Mouse (Mus musculus) lung, postnatal 0 days (tissue): Measurements from ENCODE around the gene Adprm. TPM values are rescaled to one million over a fixed set of nuclear protein-coding genes. Genes with fewer than 3 reads are reported as not detected.
"Not testable (repeated sequence)": the region's sequence is repeated elsewhere in the genome, so short reads cannot be mapped to it uniquely, and the experiment has no call there.

Experiments
- ATAC-seq: fragments of 200-750 bp; cut with Nextera tagmentation; 2 replicates; pipeline ENCODE4 v1.8.0; 2017; ENCODE audit warnings: moderate library complexity
- DNase-seq: peaks from one replicate; pipeline ENCODE4 v3.0.0-alpha.2; 2016; ENCODE audit warnings: low spot score
- H3K27ac ChIP-seq: fragments of 300-500 bp; sonication (generic); 2 replicates; pipeline ENCODE4 v1.5.1; 2014; ENCODE audit warnings: antibody characterized with exemption, mild to moderate bottlenecking, low read length, mixed read lengths
- H3K27me3 ChIP-seq: fragments of 300-500 bp; sonication (generic); replicated peaks from 2 replicates; pipeline ENCODE4 v1.6.1; 2014; ENCODE audit warnings: low read length, mixed read lengths; ENCODE audit not compliant: insufficient read depth
- H3K36me3 ChIP-seq: fragments of 300-500 bp; sonication (generic); 2 replicates; pipeline ENCODE4 v1.6.1; 2014; ENCODE audit warnings: low read length, mixed read lengths; ENCODE audit not compliant: insufficient read depth
- H3K4me1 ChIP-seq: fragments of 300-500 bp; sonication (generic); 2 replicates; pipeline ENCODE4 v1.6.1; 2014; ENCODE audit warnings: antibody characterized with exemption, low read depth, low read length, mixed read lengths; ENCODE audit not compliant: insufficient read depth
- H3K4me2 ChIP-seq: fragments of 300-500 bp; sonication (generic); replicated peaks from 2 replicates; pipeline ENCODE4 v1.6.1; 2014; ENCODE audit warnings: low read depth, mild to moderate bottlenecking, low read length, moderate library complexity, mixed read lengths
- H3K4me3 ChIP-seq: fragments of 300-500 bp; sonication (generic); 2 replicates; pipeline ENCODE4 v1.5.1; 2014; ENCODE audit warnings: low read depth, low read length
- H3K9ac ChIP-seq: fragments of 300-500 bp; sonication (generic); replicated peaks from 2 replicates; pipeline ENCODE4 v1.6.1; 2014; ENCODE audit warnings: low read depth, mild to moderate bottlenecking
- H3K9me3 ChIP-seq: fragments of 300-500 bp; sonication (generic); 2 replicates; pipeline ENCODE4 v1.6.1; 2016; ENCODE audit warnings: low read length, mixed read lengths
- CTCF ChIP-seq: IDR thresholded peaks from 2 replicates; pipeline ENCODE4 v1.5.1; 2016; ENCODE audit warnings: antibody characterized with exemption, mild to moderate bottlenecking
- EP300 ChIP-seq: IDR thresholded peaks from 2 replicates; pipeline ENCODE4 v1.6.1; 2016; ENCODE audit warnings: antibody characterized with exemption, mild to moderate bottlenecking, control low read depth
- WGBS: fragments of 180-500 bp; shearing (Covaris S2); extraction: QIAGEN DNeasy Blood & Tissue Kit; methylation state at CpG from one replicate; pipeline ENCODE4 v1.1.7; 2014; 5-methylcytosine and 5-hydroxymethylcytosine counted together
- polyA plus RNA-seq: library from polyadenylated mRNA; unstranded; fragments of >200 nt; fragmentation: Nextera tagmentation; extraction: Ambion mirVana; gene quantifications from 2 replicates; pipeline ENCODE4 v1.2.1, GENCODE M21; 2015

The Adprm gene
- polyA plus RNA-seq, 1 experiment from 2014 or later = 29.3 TPM

DNA sequence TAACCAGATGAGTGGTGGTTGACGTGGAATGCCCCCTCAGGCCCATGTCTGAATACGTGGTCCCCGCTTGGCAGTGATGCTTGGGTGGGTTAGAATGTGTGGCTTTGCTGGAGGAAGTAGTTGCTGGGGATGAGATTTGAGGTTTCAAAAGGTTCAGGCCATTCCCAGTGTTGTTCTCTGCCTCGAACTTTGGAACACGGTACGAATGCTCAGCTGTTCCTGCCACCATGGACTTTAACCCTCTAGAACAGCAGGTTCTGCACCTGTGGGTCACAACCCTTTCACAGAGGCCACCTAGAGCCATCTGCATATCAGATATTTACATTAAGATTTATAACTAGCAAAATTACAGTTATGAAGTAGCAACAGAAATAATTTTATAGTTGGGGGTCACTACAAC lies 16.2 kb downstream of the Adprm start:
- no peaks in the 10 kb centered on the region for H3K4me1 ChIP-seq
- DNase-seq (no peak), ATAC-seq (no peak)
- peaks cover 11% of the 10 kb centered on the region; the same call in 1 of the 2 replicates for H3K36me3 ChIP-seq
- WGBS = 82% methylated on average over 6 of the region's 6 CpGs
- H3K9me3 ChIP-seq = no peaks in the 10 kb centered on the region
- H3K4me3 ChIP-seq = no peak overlapping the region
- H3K4me2 ChIP-seq = no peak overlapping the region
- no peak overlapping the region for H3K27ac ChIP-seq
- TF ChIP-seq EP300 (no peak), CTCF (no peak)
- no peak overlapping the region for H3K9ac ChIP-seq
- H3K27me3 ChIP-seq = no peaks in the 10 kb centered on the region

DNA sequence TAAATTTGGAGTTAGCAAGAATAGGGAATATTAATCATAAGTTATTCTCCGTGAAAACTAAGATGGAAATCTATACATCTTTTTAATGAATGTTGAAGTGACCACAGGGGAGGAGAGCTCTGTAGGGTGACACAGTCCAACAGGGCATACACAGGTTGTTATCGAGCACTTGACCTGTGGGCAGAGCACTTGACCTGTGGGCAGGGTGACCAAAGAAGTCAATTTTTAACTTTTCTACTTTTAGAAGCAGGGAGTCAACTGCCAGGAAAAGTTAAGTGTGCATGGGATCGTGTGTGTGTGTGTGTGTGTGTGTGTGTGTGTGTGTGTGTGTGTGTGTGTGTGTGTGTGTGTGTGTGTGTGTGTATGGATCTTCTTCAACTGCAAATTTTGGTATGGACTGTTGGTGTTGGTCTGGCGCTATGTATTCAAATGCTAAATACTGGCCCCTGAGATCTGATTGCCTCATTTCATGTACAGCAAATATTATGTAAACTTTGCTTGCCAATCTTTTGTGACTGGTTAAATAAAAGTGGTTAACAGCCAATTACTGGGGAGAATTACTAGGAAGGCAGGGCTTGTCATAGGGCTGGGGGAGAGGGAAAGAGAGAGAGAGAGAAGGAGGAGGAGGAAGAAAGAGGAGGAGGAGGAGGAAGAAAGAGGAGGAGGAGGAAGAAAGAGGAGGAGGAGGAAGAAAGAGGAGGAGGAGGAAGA lies 17.5 kb downstream of the Adprm start:
- TF ChIP-seq CTCF (no peak), EP300 (no peak)
- Histone ChIP-seq H3K27ac (no peak overlapping the region), H3K27me3 (no peaks in the 10 kb centered on the region), H3K4me1 (no peaks in the 10 kb centered on the region), H3K36me3 (peaks cover 3% of the 10 kb centered on the region; the same call in 1 of the 2 replicates), H3K4me2 (no peak overlapping the region), H3K4me3 (no peak overlapping the region), H3K9ac (no peak overlapping the region), H3K9me3 (no peaks in the 10 kb centered on the region)
- DNase-seq (peak; percentile 59), ATAC-seq (peak; percentile 64)
- 50% methylated on average over 4 of the region's 4 CpGs for WGBS

GRCm38 (mm10) chr11:67031603-67031915 lies 20.8 kb downstream of the Adprm start:
- no peak for TF ChIP-seq EP300
- H3K4me3 ChIP-seq = no peak overlapping the region
- H3K36me3 ChIP-seq = no peaks in the 10 kb centered on the region
- H3K9me3 ChIP-seq = no peaks in the 10 kb centered on the region
- no peaks in the 10 kb centered on the region for H3K4me1 ChIP-seq
- 79% methylated on average over 2 of the region's 2 CpGs for WGBS
- DNase-seq (no peak), ATAC-seq (no peak)
- no peak overlapping the region for H3K4me2 ChIP-seq
- no peak overlapping the region for H3K27ac ChIP-seq
- H3K9ac ChIP-seq = no peak overlapping the region
- H3K27me3 ChIP-seq = no peaks in the 10 kb centered on the region

- Histone ChIP-seq H3K4me1 (no peaks in the 10 kb centered on the region), H3K9me3 (no peaks in the 10 kb centered on the region), H3K27ac (no peak overlapping the region), H3K4me2 (no peak overlapping the region), H3K27me3 (no peaks in the 10 kb centered on the region), H3K4me3 (no peak overlapping the region), H3K36me3 (no peaks in the 10 kb centered on the region), H3K9ac (no peak overlapping the region)
- ATAC-seq (no peak), DNase-seq (no peak)
- peak; percentile 43 for TF ChIP-seq CTCF
- TF ChIP-seq EP300 = no peak
- 47% methylated on average over 16 of the region's 16 CpGs for WGBS
These were observed 21.3 kb downstream of the Adprm start for GRCm38 (mm10) chr11:67030904-67031602.

DNA sequence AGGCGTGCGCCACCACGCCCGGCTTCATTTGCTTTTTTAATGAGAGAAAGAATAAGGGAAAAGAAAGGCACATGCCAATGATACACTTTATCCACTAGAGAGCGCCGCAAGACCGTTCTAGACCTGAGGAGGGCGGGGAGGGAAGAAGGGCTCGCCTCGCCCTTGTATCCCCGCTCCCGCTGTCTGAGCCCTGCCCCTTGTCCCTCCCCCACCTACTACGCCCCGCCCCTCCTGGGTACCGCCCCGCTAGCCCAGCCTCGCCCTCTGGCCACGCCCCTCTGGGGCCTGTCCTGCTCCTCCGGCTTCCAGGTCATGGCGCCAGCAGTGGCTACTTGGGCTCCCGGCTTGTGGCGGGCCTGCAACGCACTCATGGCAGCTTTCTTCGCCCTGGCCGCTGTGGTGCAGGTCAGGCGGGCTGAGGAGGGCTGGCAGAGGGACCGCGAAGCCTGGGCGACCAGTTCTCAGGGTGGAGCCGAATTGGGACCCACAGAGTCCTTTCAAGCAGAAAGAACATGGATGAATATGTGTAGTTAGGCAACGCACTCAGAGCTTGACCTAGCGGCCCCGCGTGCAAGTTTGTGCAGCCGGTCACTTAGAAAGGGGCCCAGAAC lies 27.4 kb downstream of the Adprm start, which contains the start of gene Tmem220:
Gene Tmem220, plus strand, starts transcription at position 288 of the 611 bp plus-strand sequence.
- ATAC-seq (peak; percentile 100), DNase-seq (peak; percentile 98)
- Histone ChIP-seq H3K4me1 (no peaks in the 10 kb centered on the region; the same call in 1 of the 2 replicates), H3K4me2 (peak within 1 kb of the TSS; percentile 56), H3K27ac (peak within 1 kb of the TSS; percentile 28; the same call in 1 of the 2 replicates), H3K36me3 (no peaks in the 10 kb centered on the region), H3K9me3 (no peaks in the 10 kb centered on the region), H3K4me3 (peak within 1 kb of the TSS; percentile 46), H3K27me3 (no peaks in the 10 kb centered on the region), H3K9ac (peak within 1 kb of the TSS; percentile 30)
- under 1% methylated on average over 34 of the region's 35 CpGs for WGBS
- TF ChIP-seq CTCF (peak; percentile 85), EP300 (no peak)

DNA sequence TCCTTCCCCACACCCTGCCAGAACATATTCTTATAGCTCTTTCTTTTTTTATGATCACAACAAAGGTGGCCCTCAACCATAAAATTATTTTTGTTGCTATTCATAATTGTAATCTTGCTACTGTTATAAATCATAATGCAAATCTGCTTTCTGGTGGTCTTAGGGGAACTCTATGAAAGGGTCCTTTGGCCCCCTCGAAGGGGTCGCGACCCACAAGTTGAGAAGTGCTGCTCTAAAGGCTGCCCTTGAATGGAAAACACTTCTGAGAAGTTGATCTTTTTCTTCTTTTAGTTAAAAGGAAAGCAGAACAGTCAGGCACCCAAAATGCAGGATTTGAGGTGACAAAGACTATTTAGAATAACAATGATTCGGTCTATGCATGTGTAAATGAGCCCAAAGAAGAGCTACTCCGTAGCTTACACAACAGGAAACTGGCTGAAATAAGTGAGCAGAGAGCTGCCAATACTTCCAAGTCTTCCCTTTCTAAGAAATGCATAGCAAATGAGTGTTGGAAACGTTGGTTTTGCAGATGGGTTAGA lies 28.5 kb downstream of the Adprm start:
- H3K9me3 ChIP-seq = no peaks in the 10 kb centered on the region
- no peaks in the 10 kb centered on the region for H3K27me3 ChIP-seq
- ATAC-seq = no peak
- H3K4me2 ChIP-seq = peak overlapping the region; percentile 40; the same call in 1 of the 2 replicates
- no peaks in the 10 kb centered on the region; the same call in 1 of the 2 replicates for H3K4me1 ChIP-seq
- H3K4me3 ChIP-seq = no peak overlapping the region
- TF ChIP-seq CTCF = no peak
- TF ChIP-seq EP300 = no peak
- no peak overlapping the region; the same call in 1 of the 2 replicates for H3K9ac ChIP-seq
- no peak overlapping the region for H3K27ac ChIP-seq
- DNase-seq = no peak
- 32% methylated on average over 6 of the region's 6 CpGs for WGBS
- H3K36me3 ChIP-seq = no peaks in the 10 kb centered on the region

DNA sequence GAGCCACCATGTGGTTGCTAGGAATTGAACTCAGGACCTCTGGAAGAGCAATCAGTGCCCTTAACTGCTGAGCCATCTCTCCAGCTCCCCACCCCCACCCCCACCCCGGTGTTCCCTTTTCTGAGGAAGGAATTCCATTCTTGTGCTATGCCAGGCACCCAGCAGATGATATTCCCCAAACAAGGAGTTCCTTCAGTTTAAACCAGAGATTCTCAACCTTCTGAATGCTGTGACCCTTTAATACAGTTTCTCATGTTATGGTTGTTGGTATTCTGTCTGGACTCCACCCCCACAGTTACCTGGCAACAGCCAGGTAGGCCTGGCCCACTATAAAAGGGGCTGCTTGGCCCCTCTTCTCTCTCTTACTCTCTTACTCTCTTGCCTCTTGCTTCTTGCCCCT lies 29.2 kb downstream of the Adprm start:
- not testable (repeated sequence) for ATAC-seq, H3K4me3 ChIP-seq, H3K27ac ChIP-seq, DNase-seq, H3K4me1 ChIP-seq, H3K9ac ChIP-seq, H3K27me3 ChIP-seq, H3K9me3 ChIP-seq, H3K36me3 ChIP-seq, H3K4me2 ChIP-seq
- 50% methylated on average over 1 of the region's 1 CpGs for WGBS
